Mouse (Mus musculus): ENCODE results near the gene Tbxas1.

GRCm38 (mm10) chr6:39017942-39018341 is 142.7 kb downstream of the Tbxas1 start:
- TF ChIP-seq EP300 (optimal IDR thresholded peaks at IDR 0.05): no peak
- no peak for TF ChIP-seq CTCF (IDR thresholded peaks at IDR 0.05; ENCODE audit: low read depth)
